Mouse (Mus musculus) bone marrow, adult 2 months (tissue): ENCODE measurements around the gene Flii.

Experiments used
- CTCF ChIP-seq: fragments of 200-500 bp; IDR thresholded peaks from 2 replicates; pipeline ENCODE4 v1.5.1; 2011; ENCODE audit warnings: low read length, control low read depth; ENCODE audit not compliant: control insufficient read depth, insufficient read depth
- POLR2A ChIP-seq: fragments of 200-500 bp; IDR thresholded peaks from 2 replicates; pipeline ENCODE4 v1.6.1; 2011; ENCODE audit warnings: low read depth, mild to moderate bottlenecking, control low read depth, low read length, borderline replicate concordance; ENCODE audit not compliant: control insufficient read depth

- TF ChIP-seq CTCF (no peak), POLR2A (no peak)
Measured at GRCm38 (mm10) chr11:60706076-60706475, 21.0 kb downstream of the Flii start.
